Mouse (Mus musculus) heart, postnatal 0 days (tissue): Measurements from ENCODE around the gene Ntn1. TPM values are rescaled to one million over a fixed set of nuclear protein-coding genes. Genes with fewer than 3 reads are reported as not detected.

Experiments
- ATAC-seq: fragments of 200-750 bp; cut with Nextera tagmentation; 2 replicates; pipeline ENCODE4 v1.8.0; 2017; ENCODE audit warnings: low read depth, moderate number of reproducible peaks, moderate library complexity; ENCODE audit not compliant: insufficient read depth
- DNase-seq: peaks from one replicate; pipeline ENCODE4 v3.0.0-alpha.2; 2016; ENCODE audit warnings: low spot score
- H3K27ac ChIP-seq: fragments of 300-500 bp; sonication (generic); 2 replicates; pipeline ENCODE4 v1.5.1; 2014; ENCODE audit warnings: low read depth, mild to moderate bottlenecking
- H3K27me3 ChIP-seq: fragments of 300-500 bp; sonication (generic); 2 replicates; pipeline ENCODE4 v1.6.1; 2014; ENCODE audit warnings: low read length, mixed read lengths; ENCODE audit not compliant: control insufficient read depth, insufficient read depth
- H3K36me3 ChIP-seq: fragments of 300-500 bp; sonication (generic); replicated peaks from 2 replicates; pipeline ENCODE4 v1.6.1; 2014; ENCODE audit warnings: low read length, mixed read lengths; ENCODE audit not compliant: control insufficient read depth, insufficient read depth
- H3K4me1 ChIP-seq: fragments of 300-500 bp; sonication (generic); 2 replicates; pipeline ENCODE4 v1.6.1; 2014; ENCODE audit warnings: antibody characterized with exemption; ENCODE audit not compliant: control insufficient read depth, insufficient read depth
- H3K4me2 ChIP-seq: fragments of 300-500 bp; sonication (generic); 2 replicates; pipeline ENCODE4 v1.6.1; 2014; ENCODE audit warnings: low read depth, mild to moderate bottlenecking, low read length, moderate library complexity
- H3K4me3 ChIP-seq: fragments of 300-500 bp; sonication (generic); 2 replicates; pipeline ENCODE4 v1.5.1; 2014; ENCODE audit warnings: low read depth, low read length
- H3K9ac ChIP-seq: fragments of 300-500 bp; sonication (generic); replicated peaks from 2 replicates; pipeline ENCODE4 v1.6.1; 2014; ENCODE audit warnings: low read depth, low read length, mixed read lengths
- H3K9me3 ChIP-seq: fragments of 300-500 bp; sonication (generic); replicated peaks from 2 replicates; pipeline ENCODE4 v1.6.1; 2016; ENCODE audit warnings: low read length; ENCODE audit not compliant: control insufficient read depth
- CTCF ChIP-seq: IDR thresholded peaks from 2 replicates; pipeline ENCODE4 v1.5.1; 2016; ENCODE audit warnings: antibody characterized with exemption, control low read depth, low read depth
- EP300 ChIP-seq: IDR thresholded peaks from 2 replicates; pipeline ENCODE4 v1.6.1; 2016; ENCODE audit warnings: antibody characterized with exemption, low read depth
- whole genome bisulfite sequencing: fragments of 180-500 bp; shearing (Covaris S2); extraction: QIAGEN DNeasy Blood & Tissue Kit; methylation state at CpG from one replicate; pipeline ENCODE4 v1.1.7; 2014; 5-methylcytosine and 5-hydroxymethylcytosine counted together
- polyA plus RNA-seq: library from polyadenylated mRNA; unstranded; fragments of >200 nt; fragmentation: Nextera tagmentation; extraction: Ambion mirVana; gene quantifications from 2 replicates; pipeline ENCODE4 v1.2.1, GENCODE M21; 2015
- total RNA-seq: library from RNA; depleted of rRNA; stranded (reverse); fragments of >200 nt; gene quantifications from 2 replicates; pipeline ENCODE4 v1.2.3, GENCODE M21; 2014; ENCODE audit warnings: low replicate concordance

The Ntn1 gene
- total and polyA plus RNA-seq, 2 experiments from 2014 or later: 24.8 to 117 TPM

GRCm38 (mm10) chr11:68433534-68433933 is 32.9 kb upstream of the Ntn1 start:
- Histone ChIP-seq H3K9me3 (no peaks in the 10 kb centered on the region), H3K27ac (no peak overlapping the region), H3K27me3 (peaks cover 15% of the 10 kb centered on the region; the same call in 1 of the 2 replicates), H3K4me1 (no peaks in the 10 kb centered on the region), H3K9ac (no peak overlapping the region), H3K4me3 (no peak overlapping the region), H3K4me2 (no peak overlapping the region), H3K36me3 (no peaks in the 10 kb centered on the region)
- ATAC-seq (no peak), DNase-seq (no peak)
- WGBS: 87% methylated on average over 5 of the region's 5 CpGs
- TF ChIP-seq CTCF (no peak), EP300 (no peak)

- WGBS: 34% methylated on average over 23 of the region's 23 CpGs
- Histone ChIP-seq H3K9ac (0 out of 2 replicates have a peak overlapping the region, but pooled peaks have one; percentile 33), H3K4me1 (no peaks in the 10 kb centered on the region), H3K27ac (peak overlapping the region; percentile 7; the same call in 1 of the 2 replicates), H3K4me3 (peak overlapping the region; percentile 51), H3K9me3 (no peaks in the 10 kb centered on the region), H3K4me2 (peak overlapping the region; percentile 69), H3K36me3 (no peaks in the 10 kb centered on the region), H3K27me3 (peaks cover 15% of the 10 kb centered on the region; the same call in 1 of the 2 replicates)
- ATAC-seq (no peak), DNase-seq (no peak)
- no peak for TF ChIP-seq CTCF
- TF ChIP-seq EP300: no peak
Measured at GRCm38 (mm10) chr11:68432361-68433021, 31.9 kb upstream of the Ntn1 start.

GRCm38 (mm10) chr11:68431699-68432360 is 31.2 kb upstream of the Ntn1 start, which contains the start of gene Pik3r5:
Gene Pik3r5 (plus strand): TSS chr11:68432121.
- Histone ChIP-seq H3K9me3 (no peaks in the 10 kb centered on the region), H3K27ac (peak within 1 kb of the TSS; percentile 39; the same call in 1 of the 2 replicates), H3K4me1 (no peaks in the 10 kb centered on the region), H3K36me3 (no peaks in the 10 kb centered on the region), H3K4me2 (peak within 1 kb of the TSS; percentile 69), H3K27me3 (peaks cover 15% of the 10 kb centered on the region; the same call in 1 of the 2 replicates), H3K9ac (0 out of 2 replicates have a peak within 1 kb of the TSS, but pooled peaks have one; percentile 33), H3K4me3 (peak within 1 kb of the TSS; percentile 51)
- peak; percentile 51 for TF ChIP-seq CTCF
- TF ChIP-seq EP300: no peak
- 5% methylated on average over 34 of the region's 35 CpGs for WGBS
- peak; percentile 91 for ATAC-seq
- DNase-seq: peak; percentile 59

GRCm38 (mm10) chr11:68430662-68431061 is 30.0 kb upstream of the Ntn1 start:
- Histone ChIP-seq H3K9ac (no peak overlapping the region), H3K4me1 (no peaks in the 10 kb centered on the region), H3K36me3 (no peaks in the 10 kb centered on the region), H3K4me3 (no peak overlapping the region), H3K4me2 (no peak overlapping the region; the same call in 1 of the 2 replicates), H3K27me3 (peaks cover 15% of the 10 kb centered on the region; the same call in 1 of the 2 replicates), H3K27ac (peak overlapping the region; percentile 39; the same call in 1 of the 2 replicates), H3K9me3 (no peaks in the 10 kb centered on the region)
- ATAC-seq (no peak), DNase-seq (no peak)
- TF ChIP-seq CTCF: no peak
- no peak for TF ChIP-seq EP300
- 60% methylated on average over 5 of the region's 5 CpGs for WGBS

- no peak for TF ChIP-seq CTCF
- no peak for TF ChIP-seq EP300
- DNase-seq (no peak), ATAC-seq (no peak)
- Histone ChIP-seq H3K4me2 (no peak overlapping the region), H3K36me3 (no peaks in the 10 kb centered on the region), H3K27ac (no peak overlapping the region; the same call in 1 of the 2 replicates), H3K27me3 (peaks cover 6% of the 10 kb centered on the region; the same call in 1 of the 2 replicates), H3K4me1 (no peaks in the 10 kb centered on the region), H3K9me3 (no peaks in the 10 kb centered on the region), H3K9ac (no peak overlapping the region), H3K4me3 (no peak overlapping the region)
- 70% methylated on average over 5 of the region's 5 CpGs for WGBS
Measured at GRCm38 (mm10) chr11:68427083-68427570, 26.5 kb upstream of the Ntn1 start.
